Mouse (Mus musculus) lung, adult 18-20 months (tissue): ENCODE results near the gene Nudcd3.

Source experiments
- DNase-seq, 2 experiments: peaks; one replicate each; pipeline ENCODE4 v3.0.0; 2022; ENCODE audit warnings: mixed read lengths in 2 of 2

Nudcd3 gene

DNA sequence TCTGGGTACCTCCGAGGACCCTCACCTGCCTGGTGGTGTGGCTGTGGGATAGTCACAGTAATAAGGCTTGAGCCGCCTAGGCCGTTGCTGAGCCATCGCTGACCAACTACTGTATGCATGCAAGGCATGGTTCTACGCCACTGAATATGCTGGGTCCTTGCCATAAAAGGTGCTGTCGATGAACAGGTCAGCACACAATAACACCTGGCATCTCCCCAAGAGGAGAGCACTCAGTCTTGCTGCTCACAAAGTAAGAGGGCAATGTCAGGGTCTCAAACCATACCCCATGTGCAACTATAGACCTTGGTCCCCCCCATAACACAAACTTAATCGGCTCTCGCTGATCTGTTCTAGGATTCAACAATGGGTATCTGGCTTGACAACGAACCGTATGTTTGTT lies 141.1 kb downstream of the Nudcd3 start:
- DNase-seq, result no peak
